Mouse (Mus musculus): Measurements from ENCODE around the gene Prl6a1.

Prl6a1 gene

GRCm38 (mm10) chr13:27312334-27313225 is at the start of gene Prl6a1:
Prl6a1 (plus strand) TSS chr13:27312627.
- no peak for DNase-seq (ENCODE audit: low spot score in 2 of 2)

DNA sequence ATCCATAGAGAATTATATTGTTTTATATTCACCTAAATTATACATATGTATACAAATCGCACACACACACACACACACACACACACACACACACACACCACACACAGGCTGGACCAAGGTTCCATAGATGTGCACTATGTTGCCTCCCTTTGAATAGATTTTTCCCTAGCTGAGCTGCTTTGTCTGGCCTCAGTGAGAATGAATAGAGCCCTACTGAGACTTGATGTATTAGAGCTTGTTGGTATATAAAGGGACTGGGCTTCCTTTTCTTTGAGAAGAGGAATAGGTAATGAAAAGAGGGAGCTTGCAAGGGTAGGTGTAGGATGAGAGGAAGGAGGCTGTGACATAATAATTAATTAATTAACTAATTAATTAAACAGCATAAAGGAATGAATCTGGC is 22.6 kb downstream of the Prl6a1 start:
- DNase-seq (ENCODE audit: low spot score in 2 of 2), result no peak

DNA sequence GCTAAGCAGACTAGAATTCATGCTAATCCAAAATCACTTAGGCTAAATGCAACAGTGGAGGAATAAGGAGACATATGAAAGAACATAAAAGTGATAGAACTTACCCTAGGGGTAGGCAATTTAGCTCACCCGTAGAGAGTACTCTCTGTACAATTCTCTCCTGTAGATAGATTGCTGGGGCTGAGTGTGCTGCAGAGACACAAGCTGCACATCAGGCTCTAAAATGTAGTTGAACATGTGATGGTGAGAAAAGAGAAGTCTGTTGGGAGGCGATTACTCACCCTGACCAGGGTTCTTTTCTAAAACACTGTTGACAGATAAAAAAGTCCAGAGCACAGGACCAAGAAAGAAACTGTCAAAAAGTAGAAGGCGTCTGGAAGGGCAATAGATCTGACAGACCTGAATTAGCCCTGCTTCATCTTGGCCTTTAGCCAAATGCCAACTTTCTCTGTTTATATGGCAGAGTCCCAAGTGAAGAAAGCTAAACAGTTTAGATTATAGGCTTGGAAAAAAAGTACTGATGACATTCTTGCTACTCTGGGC is 30.4 kb downstream of the Prl6a1 start:
- no peak for DNase-seq (ENCODE audit: low spot score in 2 of 2)

- DNase-seq (ENCODE audit: low spot score in 2 of 2), result no peak
Observed at GRCm38 (mm10) chr13:27345373-27345772, 32.9 kb downstream of the Prl6a1 start, which contains the start of gene Prl8a2. Prl8a2 (plus strand) TSS chr13:27345673.
